ENCODE assay signal across 9 mouse cellular contexts in genomic region chr17:79981758-79982481, GRCm38 (mm10).
DNase-seq lines count a peak whose midpoint lies in the region; ATAC-seq and TF ChIP-seq lines count a peak whose summit lies in the region.
"Had no signal": no experiment of that assay in that cellular context is flagged by ENCODE, and none has a peak within 500 bp of the region (broad histone marks: within the 10 kb centered on the region; RNA-seq: fewer than 3 reads in every experiment).

No protein-coding gene starts in this region.

- H3K9me3 ChIP-seq in heart, postnatal 0 days (replicated peaks; ENCODE audit: control insufficient read depth, low read length), result no peaks in the 10 kb centered on the region
- peaks cover 14% of the 10 kb centered on the region for H3K9me3 ChIP-seq in G1E (replicated peaks)
- no peaks in the 10 kb centered on the region for H3K9me3 ChIP-seq in intestine, postnatal 0 days (ENCODE audit: control insufficient read depth)
- no peaks in the 10 kb centered on the region for H3K9me3 ChIP-seq in neural tube, embryonic 13.5 days

- TF ChIP-seq CTCF in heart, postnatal 0 days (IDR thresholded peaks at IDR 0.05; ENCODE audit: low read depth), result no peak
- TF ChIP-seq CTCF in G1E (IDR thresholded peaks at IDR 0.05; ENCODE audit: low read depth, low read length), result no peak
- TF ChIP-seq CTCF in intestine, postnatal 0 days (IDR thresholded peaks at IDR 0.05; ENCODE audit: low read depth), result 0 out of 2 replicates have a peak, but pooled peaks have one; percentile 6

- H3K9ac ChIP-seq in heart, postnatal 0 days (replicated peaks; ENCODE audit: low read depth, low read length), result no peak overlapping the region; the same call in 1 of the 2 replicates
- no peak overlapping the region for H3K9ac ChIP-seq in intestine, postnatal 0 days (ENCODE audit: low read depth, low read length)
- no peak overlapping the region for H3K9ac ChIP-seq in neural tube, embryonic 13.5 days

- H3K27ac ChIP-seq in heart, postnatal 0 days (ENCODE audit: low read depth), result peak overlapping the region; percentile 60; the same call in 1 of the 2 replicates
- no peak overlapping the region for H3K27ac ChIP-seq in intestine, postnatal 0 days (ENCODE audit: low read depth, low read length)
- no peak overlapping the region for H3K27ac ChIP-seq in neural tube, embryonic 13.5 days (replicated peaks)

- no peak overlapping the region for H3K4me3 ChIP-seq in heart, postnatal 0 days (ENCODE audit: low read depth, low read length)
- H3K4me3 ChIP-seq in G1E (ENCODE audit: low read depth, low read length), result peak overlapping the region; percentile 69
- H3K4me3 ChIP-seq in intestine, postnatal 0 days (ENCODE audit: low read depth, low read length), result no peak overlapping the region
- H3K4me3 ChIP-seq in neural tube, embryonic 13.5 days, result no peak overlapping the region

- TF ChIP-seq EP300 in heart, postnatal 0 days (IDR thresholded peaks at IDR 0.05; ENCODE audit: low read depth), result no peak

- peak overlapping the region; percentile 16; the same call in 1 of the 2 replicates for H3K4me2 ChIP-seq in heart, postnatal 0 days (ENCODE audit: low read depth, low read length)
- H3K4me2 ChIP-seq in intestine, postnatal 0 days (replicated peaks; ENCODE audit: low read depth), result no peak overlapping the region
- no peak overlapping the region; the same call in 1 of the 2 replicates for H3K4me2 ChIP-seq in neural tube, embryonic 13.5 days

- 0 out of 2 replicates have a peak, but pooled peaks cover 3% of the 10 kb centered on the region for H3K4me1 ChIP-seq in heart, postnatal 0 days (ENCODE audit: control insufficient read depth, insufficient read depth)
- H3K4me1 ChIP-seq in G1E (ENCODE audit: insufficient read depth, low read depth, low read length), result peaks cover 63% of the 10 kb centered on the region
- H3K4me1 ChIP-seq in intestine, postnatal 0 days (replicated peaks; ENCODE audit: control insufficient read depth, insufficient read depth, low read length), result peaks cover 12% of the 10 kb centered on the region; the same call in 1 of the 2 replicates
- H3K4me1 ChIP-seq in neural tube, embryonic 13.5 days (replicated peaks), result peaks cover 12% of the 10 kb centered on the region

- no peaks in the 10 kb centered on the region for H3K36me3 ChIP-seq in heart, postnatal 0 days (replicated peaks; ENCODE audit: control insufficient read depth, insufficient read depth, low read length)
- H3K36me3 ChIP-seq in G1E (replicated peaks), result no peaks in the 10 kb centered on the region
- H3K36me3 ChIP-seq in intestine, postnatal 0 days (ENCODE audit: control insufficient read depth, insufficient read depth), result no peaks in the 10 kb centered on the region
- no peaks in the 10 kb centered on the region for H3K36me3 ChIP-seq in neural tube, embryonic 13.5 days

- no peak for ATAC-seq in heart, postnatal 0 days (ENCODE audit: insufficient read depth, low read depth)
- peak; percentile 60 for ATAC-seq in G1E (ENCODE audit: extremely low read depth, insufficient number of reproducible peaks, low FRiP score, poor library complexity, severe bottlenecking)
- no peak for ATAC-seq in intestine, postnatal 0 days
- ATAC-seq in neural tube, embryonic 13.5 days (ENCODE audit: low read depth), result peak; percentile 40; the same call in 1 of the 2 replicates

- 70% methylated on average over 12 of the region's 12 CpGs for WGBS in heart, postnatal 0 days
- 35% methylated on average over 12 of the region's 12 CpGs for WGBS in intestine, postnatal 0 days
- 34% methylated on average over 12 of the region's 12 CpGs for WGBS in neural tube, embryonic 13.5 days

- H3K27me3 ChIP-seq in heart, postnatal 0 days (ENCODE audit: control insufficient read depth, insufficient read depth, low read length), result no peaks in the 10 kb centered on the region
- H3K27me3 ChIP-seq in G1E (ENCODE audit: insufficient read depth, low read length), result peaks cover 7% of the 10 kb centered on the region; the same call in 1 of the 2 replicates
- H3K27me3 ChIP-seq in intestine, postnatal 0 days (replicated peaks; ENCODE audit: control insufficient read depth, insufficient read depth, low read length), result no peaks in the 10 kb centered on the region
- H3K27me3 ChIP-seq in neural tube, embryonic 13.5 days, result no peaks in the 10 kb centered on the region

- DNase-seq in heart, postnatal 0 days (ENCODE audit: low spot score), result no peak
- no peak for DNase-seq in heart, adult 9 months (ENCODE audit: low spot score in 2 of 2)
- DNase-seq in G1E (ENCODE audit: low spot score), result no peak
- no peak for DNase-seq in urinary bladder, postnatal 25 days (ENCODE audit: low spot score)
- DNase-seq in spleen, adult 12 weeks (ENCODE audit: low spot score), result no peak
- no peak for DNase-seq in natural killer cell, adult 2 months (ENCODE audit: low spot score in 2 of 2)
- DNase-seq: kidney, postnatal 10 days had no signal

Comparison
In these comparisons a context has a peak if more than half of its experiments do, and no peak if none do; other contexts are left out.
1. ATAC-seq: peak in G1E (single experiment) and neural tube, embryonic 13.5 days (single experiment); none in heart, postnatal 0 days (single experiment) and intestine, postnatal 0 days (single experiment).